Mouse (Mus musculus) leukemia stem cell, adult 10-12 weeks (primary cell): ENCODE data around the gene Chchd10. TPM values are rescaled to one million over a fixed set of nuclear protein-coding genes. Genes with fewer than 3 reads are reported as not detected.

Source experiments
- polyA plus RNA-seq: library from polyadenylated mRNA; stranded (reverse); fragments of >175 nt; gene quantifications from 2 replicates; pipeline ENCODE4 v1.2.3, GENCODE M21; 2012; ENCODE audit warnings: low replicate concordance

Chchd10 gene
- polyA plus RNA-seq, result 474 and 1,050 TPM in 2 replicates

GRCm38 (mm10) chr10:75932891-75933290, at the start of gene Chchd10:
Chchd10 (plus strand) TSS chr10:75933130.

GRCm38 (mm10) chr10:75893089-75893750, 39.7 kb upstream of the Chchd10 start, which contains the start of gene Derl3:
Derl3 (plus strand) TSS chr10:75893413.

GRCm38 (mm10) chr10:75921026-75921725, 11.8 kb upstream of the Chchd10 start, which contains the start of gene Smarcb1:
Smarcb1 (minus strand) TSS chr10:75921617.

GRCm38 (mm10) chr10:75935680-75936541, 3.0 kb downstream of the Chchd10 start, which contains the start of gene Mmp11:
Mmp11 (minus strand) TSS chr10:75936496.

GRCm38 (mm10) chr10:75940520-75940919, 7.6 kb downstream of the Chchd10 start, which contains the start of gene Gm867:
Gm867 (minus strand) TSS chr10:75940672.

GRCm38 (mm10) chr10:75942736-75943477, 10.0 kb downstream of the Chchd10 start, which contains the start of gene Vpreb3:
Vpreb3 (plus strand) TSS chr10:75943057.

GRCm38 (mm10) chr10:75954381-75954811, 21.5 kb downstream of the Chchd10 start, which contains the start of gene Gm5134:
Gm5134 (plus strand) TSS chr10:75954514.

Other genes starting within 250 kb of the Chchd10 start
- 92.4 and 95.9 TPM in 2 replicates for gene Cabin1, start 168.8 kb upstream of the Chchd10 start, polyA plus RNA-seq
- 6.1 and 31.5 TPM in 2 replicates for gene Ddt, start 159.7 kb upstream of the Chchd10 start, polyA plus RNA-seq
- not detected in 2 replicates for gene Gm20441, start 152.2 kb upstream of the Chchd10 start, polyA plus RNA-seq
- gene Gstt3, start 151.7 kb upstream of the Chchd10 start, polyA plus RNA-seq, result 0.27 and 0.55 TPM in 2 replicates
- gene Gstt1, start 134.5 kb upstream of the Chchd10 start, polyA plus RNA-seq, result 0.18 and 1.6 TPM in 2 replicates
- not detected in 2 replicates for gene Gstt4, start 110.6 kb upstream of the Chchd10 start, polyA plus RNA-seq
- 3.1 and 4.5 TPM in 2 replicates for gene Gstt2, start 95.7 kb upstream of the Chchd10 start, polyA plus RNA-seq
- 481 and 626 TPM in 2 replicates for gene Mif, start 72.9 kb upstream of the Chchd10 start, polyA plus RNA-seq
- 98.4 and 350 TPM in 2 replicates for gene Derl3, start 39.7 kb upstream of the Chchd10 start, polyA plus RNA-seq
- gene Smarcb1, start 11.5 kb upstream of the Chchd10 start, polyA plus RNA-seq, result 301 and 413 TPM in 2 replicates
- 0.56 and 0.94 TPM in 2 replicates for gene Mmp11, start 3.4 kb downstream of the Chchd10 start, polyA plus RNA-seq
- 2.3 and 3.0 TPM in 2 replicates for gene Gm867, start 7.5 kb downstream of the Chchd10 start, polyA plus RNA-seq
- 1.2 and 1.8 TPM in 2 replicates for gene Vpreb3, start 9.9 kb downstream of the Chchd10 start, polyA plus RNA-seq
- not detected in 2 replicates for gene Gm5134, start 21.4 kb downstream of the Chchd10 start, polyA plus RNA-seq
- gene Zfp280b, start 99.5 kb downstream of the Chchd10 start, polyA plus RNA-seq, result 2.5 and 8.6 TPM in 2 replicates
- not detected in 2 replicates for gene Slc5a4b, start 177.8 kb downstream of the Chchd10 start, polyA plus RNA-seq
- not detected in 2 replicates for gene Slc5a4a, start 214.3 kb downstream of the Chchd10 start, polyA plus RNA-seq